Mouse (Mus musculus) thymus, postnatal 4 days (tissue): ENCODE measurements around the gene Rbm15.
"Not testable (repeated sequence)": the region's sequence is repeated elsewhere in the genome, so short reads cannot be mapped to it uniquely, and the experiment has no call there.

Experiments
- DNase-seq: peaks from one replicate; pipeline ENCODE4 v3.0.0; 2021

Rbm15 gene

GRCm38 (mm10) chr3:107330503-107331424 is 2.7 kb downstream of the Rbm15 start:
- DNase-seq: peak; percentile 16

GRCm38 (mm10) chr3:107326442-107326841 is 7.0 kb downstream of the Rbm15 start:
- DNase-seq: no peak

DNA sequence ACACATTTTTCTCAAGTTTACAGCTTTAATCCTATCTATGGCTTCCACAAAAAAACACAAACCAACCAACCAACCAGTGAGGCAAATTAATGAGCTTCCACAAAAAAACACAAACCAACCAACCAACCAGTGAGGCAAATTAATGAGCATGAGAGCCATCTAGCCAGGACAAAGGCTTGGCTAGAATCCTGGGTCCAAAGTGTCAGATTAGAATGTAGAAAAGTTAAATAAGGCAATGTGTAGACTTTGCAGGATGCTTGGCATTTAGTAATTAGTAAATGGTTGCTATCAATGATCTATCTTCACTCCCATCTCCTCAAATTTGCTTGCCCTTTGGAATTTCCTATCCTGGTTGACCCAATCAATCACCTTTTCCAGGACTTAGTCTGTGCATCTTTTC is 11.7 kb downstream of the Rbm15 start:
- DNase-seq: no peak

GRCm38 (mm10) chr3:107321141-107321540 is 12.3 kb downstream of the Rbm15 start:
- DNase-seq: no peak

GRCm38 (mm10) chr3:107317338-107317737 is 16.1 kb downstream of the Rbm15 start:
- no peak for DNase-seq

DNA sequence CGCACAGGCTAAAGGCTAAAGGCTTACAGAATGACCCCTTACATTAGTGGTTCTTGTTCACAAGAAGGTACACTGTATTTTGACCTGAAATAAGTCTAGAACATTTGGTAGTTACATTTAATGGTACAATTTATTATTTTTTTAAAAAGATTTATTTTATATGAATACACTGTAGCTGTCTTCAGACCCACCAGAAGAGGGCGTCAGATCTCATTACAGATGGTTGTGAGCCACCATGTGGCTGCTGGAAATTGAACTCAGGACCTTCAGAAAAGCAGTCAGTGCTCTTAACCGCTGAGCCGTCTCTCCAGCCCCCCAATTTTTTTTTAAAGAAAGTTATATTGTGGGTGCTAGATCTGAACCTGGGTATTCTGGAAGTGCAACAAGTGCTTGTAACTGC is 36.6 kb downstream of the Rbm15 start:
- not testable (repeated sequence) for DNase-seq

GRCm38 (mm10) chr3:107295672-107296360 is 37.7 kb downstream of the Rbm15 start:
- DNase-seq: no peak

GRCm38 (mm10) chr3:107290764-107291381 is 42.6 kb downstream of the Rbm15 start, which contains the start of gene Slc16a4:
TSS of gene Slc16a4 (plus strand) at chr3:107291230.
- no peak for DNase-seq

GRCm38 (mm10) chr3:107287346-107287745 is 46.1 kb downstream of the Rbm15 start:
- no peak for DNase-seq

GRCm38 (mm10) chr3:107286123-107286522 is 47.4 kb downstream of the Rbm15 start:
- no peak for DNase-seq

- DNase-seq: peak; percentile 92
Observed at GRCm38 (mm10) chr3:107278479-107279269, 54.8 kb downstream of the Rbm15 start, which contains the start of gene Lamtor5. TSS of gene Lamtor5 (plus strand) at chr3:107278858.

- DNase-seq: no peak
Observed at GRCm38 (mm10) chr3:107276626-107277025, 56.8 kb downstream of the Rbm15 start.

DNA sequence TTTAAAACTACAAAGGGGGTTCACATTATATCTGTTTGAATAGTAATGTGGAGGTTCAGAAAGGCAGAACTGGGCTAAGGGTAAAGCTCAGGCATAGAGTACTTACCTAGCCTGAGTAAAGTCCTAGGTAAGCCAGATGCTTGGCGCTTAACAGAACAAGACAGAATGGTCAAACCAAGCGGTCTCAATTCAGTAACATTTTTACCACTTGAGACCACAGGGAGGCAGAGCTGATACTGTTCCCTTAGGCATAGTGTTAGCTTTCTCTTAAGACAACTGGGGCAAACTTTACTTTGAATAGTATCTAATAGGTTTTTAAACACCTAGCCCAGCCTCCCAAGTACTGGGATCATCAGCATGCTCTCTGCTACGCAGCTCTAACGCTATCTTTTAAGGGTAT is 57.5 kb downstream of the Rbm15 start:
- no peak for DNase-seq
